Mouse (Mus musculus) myocyte (in vitro differentiated cells): ENCODE measurements around the gene Psmb11.

Experiments used
- CEBPB ChIP-seq: IDR thresholded peaks from 2 replicates; pipeline ENCODE4 v1.6.1; 2011; ENCODE audit warnings: mild to moderate bottlenecking, moderate library complexity; ENCODE audit not compliant: poor library complexity, insufficient read depth, severe bottlenecking
- E2F4 ChIP-seq: IDR thresholded peaks from one replicate; pipeline ENCODE4 v1.6.1; 2011; ENCODE audit warnings: mild to moderate bottlenecking, control low read depth, moderate library complexity; ENCODE audit not compliant: insufficient read depth
- MAX ChIP-seq: IDR thresholded peaks from one replicate; pipeline ENCODE4 v1.6.1; 2011; ENCODE audit warnings: low read depth, mild to moderate bottlenecking, control low read depth
- MYOD1 ChIP-seq, 3 experiments: IDR thresholded peaks; one replicate each; pipeline ENCODE4 v1.6.1; 2011; ENCODE audit warnings: control low read depth in 2 of 3, low read depth in 2 of 3, mild to moderate bottlenecking in 2 of 3, moderate library complexity in 1 of 3; ENCODE audit not compliant: insufficient read length in 2 of 3, control insufficient read depth in 1 of 3
- MYOG ChIP-seq, 3 experiments: IDR thresholded peaks; one replicate each; pipeline ENCODE4 v1.6.1; 2011; ENCODE audit warnings: control low read depth in 2 of 3, low read depth in 2 of 3, mild to moderate bottlenecking in 2 of 3; ENCODE audit not compliant: insufficient read length in 2 of 3, control insufficient read depth in 1 of 3, insufficient read depth in 1 of 3
- POLR2A ChIP-seq: IDR thresholded peaks from one replicate; pipeline ENCODE4 v1.6.1; 2011; ENCODE audit warnings: low read depth, mild to moderate bottlenecking, control low read depth, moderate library complexity; ENCODE audit not compliant: insufficient read length
- POLR2AphosphoS2 ChIP-seq: IDR thresholded peaks from one replicate; pipeline ENCODE4 v1.6.1; 2011; ENCODE audit warnings: low read depth, control low read depth; ENCODE audit not compliant: insufficient read length
- SRF ChIP-seq: IDR thresholded peaks from one replicate; pipeline ENCODE4 v1.6.1; 2011; ENCODE audit warnings: low read depth; ENCODE audit not compliant: control insufficient read depth, insufficient read length
- TCF12 ChIP-seq: IDR thresholded peaks from one replicate; pipeline ENCODE4 v1.6.1; 2011; ENCODE audit warnings: mild to moderate bottlenecking, control low read depth; ENCODE audit not compliant: poor library complexity, insufficient read depth, severe bottlenecking
- TCF3 ChIP-seq: IDR thresholded peaks from one replicate; pipeline ENCODE4 v1.6.1; 2011; ENCODE audit warnings: low read depth, control low read depth; ENCODE audit not compliant: insufficient read length
- USF1 ChIP-seq: IDR thresholded peaks from one replicate; pipeline ENCODE4 v1.6.1; 2011; ENCODE audit warnings: low read depth, mild to moderate bottlenecking, control low read depth, moderate library complexity

DNA sequence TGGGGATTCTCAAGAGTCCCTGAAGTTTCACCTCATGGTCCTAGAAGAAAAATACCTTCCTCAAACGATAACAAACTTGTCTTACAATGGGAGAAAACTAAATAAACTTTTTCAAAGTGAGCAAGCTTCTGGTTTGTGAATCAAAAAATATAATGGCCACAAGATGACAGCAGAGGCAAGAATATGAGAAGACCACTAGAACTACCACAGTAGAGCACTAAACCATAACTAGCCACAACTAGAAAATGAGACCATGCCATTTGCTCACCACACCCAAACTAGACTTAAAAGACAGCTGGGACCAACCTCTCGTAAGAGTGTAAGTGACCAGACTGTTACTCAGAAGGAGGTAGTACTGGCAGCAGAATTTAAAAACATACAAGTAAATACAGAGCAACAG is 38.8 kb downstream of the Psmb11 start:
- no peak for TF ChIP-seq TCF12
- no peak for TF ChIP-seq POLR2A
- no peak for TF ChIP-seq MAX
- TF ChIP-seq POLR2AphosphoS2 = no peak
- no peak for TF ChIP-seq MYOD1 (IDR thresholded peaks at IDR 0.05; ENCODE audit: control insufficient read depth in 1 of 3, insufficient read length in 2 of 3, low read depth in 2 of 3)
- TF ChIP-seq E2F4 = no peak
- no peak for TF ChIP-seq MYOG (IDR thresholded peaks at IDR 0.05; ENCODE audit: control insufficient read depth in 1 of 3, insufficient read depth in 1 of 3, insufficient read length in 2 of 3, low read depth in 2 of 3)
- no peak for TF ChIP-seq CEBPB
- no peak for TF ChIP-seq USF1
- no peak for TF ChIP-seq SRF
- no peak for TF ChIP-seq TCF3
